Mouse (Mus musculus) lung, postnatal 0 days (tissue): Measurements from ENCODE around the gene Nedd8.

Experiments
- CTCF ChIP-seq: IDR thresholded peaks from 2 replicates; pipeline ENCODE4 v1.5.1; 2016; ENCODE audit warnings: antibody characterized with exemption, mild to moderate bottlenecking
- EP300 ChIP-seq: IDR thresholded peaks from 2 replicates; pipeline ENCODE4 v1.6.1; 2016; ENCODE audit warnings: antibody characterized with exemption, mild to moderate bottlenecking, control low read depth

GRCm38 (mm10) chr14:55644261-55644888 lies 27.5 kb downstream of the Nedd8 start:
- TF ChIP-seq CTCF = no peak
- no peak; the same call in 1 of the 2 replicates for TF ChIP-seq EP300
